Mouse (Mus musculus): Measurements from ENCODE around the gene Kcnmb3. TPM values are rescaled to one million over a fixed set of nuclear protein-coding genes. Genes with fewer than 3 reads are reported as not detected.

Kcnmb3 gene
- 0.24 TPM in 1 of 2 replicates, not detected in the other for total RNA-seq (2014; rRNA removed)
- polyA plus RNA-seq (2015; fragmentation: Nextera tagmentation; extraction: Ambion mirVana), result 0.09 and 0.12 TPM in 2 replicates

- DNase-seq (ENCODE audit: low spot score) (no peak), ATAC-seq (ENCODE audit: low FRiP score) (no peak)
- H3K9me3 ChIP-seq (ENCODE audit: low read length), result no peaks in the 10 kb centered on the region
- no peak within 1 kb of the TSS for H3K4me2 ChIP-seq (ENCODE audit: low read depth, low read length, poor library complexity, severe bottlenecking)
- TF ChIP-seq CTCF (IDR thresholded peaks at IDR 0.05), result no peak
- H3K9ac ChIP-seq (replicated peaks; ENCODE audit: low read length, poor library complexity, severe bottlenecking), result no peak within 1 kb of the TSS
- H3K27ac ChIP-seq (ENCODE audit: low read depth, low read length), result no peak within 1 kb of the TSS
- H3K4me3 ChIP-seq (ENCODE audit: low read depth, low read length), result no peak within 1 kb of the TSS
- H3K36me3 ChIP-seq (ENCODE audit: insufficient read depth, low read length), result no peaks in the 10 kb centered on the region
- 87% methylated on average over 11 of the region's 11 CpGs for WGBS
- no peaks in the 10 kb centered on the region for H3K4me1 ChIP-seq (ENCODE audit: insufficient read depth, low read length)
- H3K27me3 ChIP-seq (ENCODE audit: insufficient read depth, low read length), result no peaks in the 10 kb centered on the region
Measured at GRCm38 (mm10) chr3:32492097-32493090, at the start of gene Kcnmb3. Gene Kcnmb3 (minus strand): TSS chr3:32492231.

- WGBS, result 92% methylated on average over 5 of the region's 5 CpGs
- no peak overlapping the region for H3K9ac ChIP-seq (replicated peaks; ENCODE audit: low read length, poor library complexity, severe bottlenecking)
- no peak overlapping the region for H3K4me2 ChIP-seq (ENCODE audit: low read depth, low read length, poor library complexity, severe bottlenecking)
- no peak overlapping the region for H3K27ac ChIP-seq (ENCODE audit: low read depth, low read length)
- no peaks in the 10 kb centered on the region for H3K4me1 ChIP-seq (ENCODE audit: insufficient read depth, low read length)
- H3K36me3 ChIP-seq (ENCODE audit: insufficient read depth, low read length), result peaks cover 20% of the 10 kb centered on the region
- no peak overlapping the region for H3K4me3 ChIP-seq (ENCODE audit: low read depth, low read length)
- no peak for DNase-seq (ENCODE audit: low spot score)
- TF ChIP-seq CTCF (IDR thresholded peaks at IDR 0.05), result no peak
- no peak for ATAC-seq (ENCODE audit: low FRiP score)
- no peaks in the 10 kb centered on the region for H3K9me3 ChIP-seq (ENCODE audit: low read length)
- no peaks in the 10 kb centered on the region for H3K27me3 ChIP-seq (ENCODE audit: insufficient read depth, low read length)
Measured at GRCm38 (mm10) chr3:32538091-32538490, 46.1 kb upstream of the Kcnmb3 start.

- no peaks in the 10 kb centered on the region for H3K9me3 ChIP-seq (ENCODE audit: low read length)
- H3K36me3 ChIP-seq (ENCODE audit: insufficient read depth, low read length), result peaks cover 20% of the 10 kb centered on the region
- H3K4me2 ChIP-seq (ENCODE audit: low read depth, low read length, poor library complexity, severe bottlenecking), result no peak overlapping the region
- TF ChIP-seq CTCF (IDR thresholded peaks at IDR 0.05), result no peak
- H3K27me3 ChIP-seq (ENCODE audit: insufficient read depth, low read length), result no peaks in the 10 kb centered on the region
- H3K27ac ChIP-seq (ENCODE audit: low read depth, low read length), result no peak overlapping the region
- H3K4me1 ChIP-seq (ENCODE audit: insufficient read depth, low read length), result no peaks in the 10 kb centered on the region
- 40% methylated on average over 1 of the region's 1 CpGs for WGBS
- peak; percentile 74 for DNase-seq (ENCODE audit: low spot score)
- H3K4me3 ChIP-seq (ENCODE audit: low read depth, low read length), result no peak overlapping the region
- H3K9ac ChIP-seq (replicated peaks; ENCODE audit: low read length, poor library complexity, severe bottlenecking), result no peak overlapping the region
- ATAC-seq (ENCODE audit: low FRiP score), result peak; percentile 62; the same call in 1 of the 2 replicates
Measured at GRCm38 (mm10) chr3:32537556-32537955, 45.5 kb upstream of the Kcnmb3 start.

GRCm38 (mm10) chr3:32535692-32536091 lies 43.7 kb upstream of the Kcnmb3 start:
- DNase-seq (ENCODE audit: low spot score) (no peak), ATAC-seq (ENCODE audit: low FRiP score) (no peak)
- Histone ChIP-seq H3K27me3 (ENCODE audit: insufficient read depth, low read length) (no peaks in the 10 kb centered on the region), H3K4me2 (ENCODE audit: low read depth, low read length, poor library complexity, severe bottlenecking) (no peak overlapping the region), H3K4me1 (ENCODE audit: insufficient read depth, low read length) (no peaks in the 10 kb centered on the region), H3K27ac (ENCODE audit: low read depth, low read length) (no peak overlapping the region), H3K9ac (replicated peaks; ENCODE audit: low read length, poor library complexity, severe bottlenecking) (no peak overlapping the region), H3K4me3 (ENCODE audit: low read depth, low read length) (no peak overlapping the region), H3K36me3 (ENCODE audit: insufficient read depth, low read length) (peaks cover 20% of the 10 kb centered on the region), H3K9me3 (ENCODE audit: low read length) (no peaks in the 10 kb centered on the region)
- TF ChIP-seq CTCF (IDR thresholded peaks at IDR 0.05), result no peak
- 78% methylated on average over 1 of the region's 1 CpGs for WGBS

- Histone ChIP-seq H3K4me2 (ENCODE audit: low read depth, low read length, poor library complexity, severe bottlenecking) (peak overlapping the region; percentile 54), H3K9ac (replicated peaks; ENCODE audit: low read length, poor library complexity, severe bottlenecking) (peak overlapping the region; percentile 77), H3K9me3 (ENCODE audit: low read length) (no peaks in the 10 kb centered on the region), H3K27ac (ENCODE audit: low read depth, low read length) (no peak overlapping the region), H3K4me3 (ENCODE audit: low read depth, low read length) (peak overlapping the region; percentile 91), H3K4me1 (ENCODE audit: insufficient read depth, low read length) (no peaks in the 10 kb centered on the region), H3K27me3 (ENCODE audit: insufficient read depth, low read length) (no peaks in the 10 kb centered on the region), H3K36me3 (ENCODE audit: insufficient read depth, low read length) (peaks cover 6% of the 10 kb centered on the region; the same call in 1 of the 2 replicates)
- WGBS, result 15% methylated on average over 5 of the region's 5 CpGs
- no peak for TF ChIP-seq CTCF (IDR thresholded peaks at IDR 0.05)
- no peak for ATAC-seq (ENCODE audit: low FRiP score)
- DNase-seq (ENCODE audit: low spot score), result no peak
Measured at GRCm38 (mm10) chr3:32530041-32530440, 38.0 kb upstream of the Kcnmb3 start.
